Mouse (Mus musculus) thymus, adult 2 months (tissue): ENCODE measurements around the gene Fsip1.

Source experiments
- CTCF ChIP-seq: fragments of 200-500 bp; IDR thresholded peaks from 2 replicates; pipeline ENCODE4 v1.5.1; 2012; ENCODE audit warnings: mild to moderate bottlenecking, control low read depth, low read length, moderate library complexity, borderline replicate concordance; ENCODE audit not compliant: control insufficient read depth, poor library complexity, insufficient read depth; ENCODE audit errors: extremely low read depth
- POLR2A ChIP-seq: fragments of 200-500 bp; IDR thresholded peaks from 2 replicates; pipeline ENCODE4 v1.6.1; 2012; ENCODE audit warnings: mild to moderate bottlenecking, low read length, control low read depth, moderate library complexity; ENCODE audit not compliant: control insufficient read depth, poor library complexity, insufficient read depth; ENCODE audit errors: extremely low read depth

DNA sequence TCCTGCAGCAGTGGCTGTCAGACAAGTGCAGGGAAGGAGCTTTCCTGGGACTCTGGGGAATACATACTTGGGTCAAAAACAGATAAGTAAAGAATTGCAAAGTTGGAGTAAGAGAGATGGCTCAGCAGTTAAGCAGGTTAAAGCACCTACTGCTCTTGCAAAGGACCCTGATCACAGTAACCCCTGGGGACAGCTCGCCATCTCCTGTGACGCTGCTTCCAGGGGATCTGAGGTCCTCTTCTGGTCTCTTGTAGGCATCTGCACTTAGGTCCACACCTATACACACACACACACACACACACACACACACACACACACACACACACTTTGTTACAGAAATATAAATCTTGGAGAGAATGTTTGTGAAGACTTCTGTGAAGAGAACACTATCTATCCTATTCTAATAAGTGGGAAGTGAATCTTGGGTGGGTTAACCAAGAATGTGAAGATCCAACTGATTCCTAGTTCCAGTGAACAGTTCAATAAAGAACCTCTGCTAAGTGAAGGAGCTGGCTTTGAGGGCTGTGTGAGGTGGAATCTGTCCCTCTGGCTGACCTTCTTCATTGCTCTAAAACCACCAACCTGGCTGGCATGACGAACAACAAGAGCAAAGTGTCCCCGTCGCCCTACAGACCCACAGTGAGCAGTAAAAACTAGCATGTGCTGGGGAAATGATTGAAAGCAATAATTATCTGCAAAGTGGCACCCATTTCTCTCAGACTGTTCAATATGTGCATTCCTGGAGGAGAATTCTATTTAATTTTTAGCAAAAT is 129.1 kb downstream of the Fsip1 start:
- TF ChIP-seq CTCF (no peak), POLR2A (no peak)
